Mouse (Mus musculus): Measurements from ENCODE around the gene BC049352.

DNA sequence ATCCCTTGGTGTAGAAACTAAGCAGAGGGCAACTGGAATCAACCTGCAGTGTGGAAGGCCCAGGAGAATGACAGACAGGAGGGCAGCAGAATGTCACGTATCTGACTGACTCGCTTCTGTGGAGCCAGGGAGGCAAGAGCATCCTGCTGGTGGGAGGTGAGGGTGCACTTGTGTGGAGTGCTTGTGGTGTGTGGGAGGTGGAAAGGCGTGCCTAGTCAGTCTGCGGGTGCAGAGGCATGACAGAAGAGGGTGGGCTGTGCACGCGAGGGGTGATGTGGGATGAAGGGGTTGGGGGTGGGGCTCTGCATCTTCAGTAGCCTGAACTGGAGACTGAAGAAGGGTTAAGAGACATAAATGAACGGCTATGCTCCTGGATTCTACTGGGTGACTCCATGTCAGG is 28.4 kb upstream of the BC049352 start:
- no peak for TF ChIP-seq POLR2A (IDR thresholded peaks at IDR 0.05; ENCODE audit: insufficient read depth, low read depth, low read length)
- TF ChIP-seq CTCF (IDR thresholded peaks at IDR 0.05): no peak
- no peak for TF ChIP-seq EP300 (IDR thresholded peaks at IDR 0.05; ENCODE audit: insufficient read depth, low read depth, low read length)

Measured in heart, adult 2 months (tissue).